Mouse (Mus musculus) cerebellum, postnatal 4 days (tissue): ENCODE data around the gene Nutf2-ps1.

Experiments used
- DNase-seq, 2 experiments: peaks; one replicate each; pipeline ENCODE4 v3.0.0; 2022; ENCODE audit warnings: low spot score in 2 of 2, mixed read lengths in 1 of 2

The Nutf2-ps1 gene

DNA sequence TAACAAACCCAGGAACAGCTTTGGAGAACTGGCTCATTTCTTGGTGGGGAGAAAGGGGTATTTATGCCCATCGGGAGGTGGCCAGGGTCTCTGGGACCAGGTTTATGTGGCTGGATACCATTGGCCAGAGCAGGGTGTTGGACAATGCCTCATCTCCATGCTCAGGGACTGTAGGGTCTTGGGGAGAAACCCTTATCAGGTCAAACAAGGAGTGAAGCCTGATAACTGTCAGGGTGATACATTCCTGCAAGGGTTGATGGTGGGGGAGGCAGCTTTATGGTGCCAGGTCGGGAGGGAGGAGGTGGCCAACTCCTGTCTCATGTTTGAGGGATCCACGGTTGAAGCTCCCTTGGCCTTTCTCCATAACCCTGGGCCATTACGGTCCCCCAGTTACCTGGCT, 17.8 kb downstream of the Nutf2-ps1 start:
- DNase-seq: no peak

DNA sequence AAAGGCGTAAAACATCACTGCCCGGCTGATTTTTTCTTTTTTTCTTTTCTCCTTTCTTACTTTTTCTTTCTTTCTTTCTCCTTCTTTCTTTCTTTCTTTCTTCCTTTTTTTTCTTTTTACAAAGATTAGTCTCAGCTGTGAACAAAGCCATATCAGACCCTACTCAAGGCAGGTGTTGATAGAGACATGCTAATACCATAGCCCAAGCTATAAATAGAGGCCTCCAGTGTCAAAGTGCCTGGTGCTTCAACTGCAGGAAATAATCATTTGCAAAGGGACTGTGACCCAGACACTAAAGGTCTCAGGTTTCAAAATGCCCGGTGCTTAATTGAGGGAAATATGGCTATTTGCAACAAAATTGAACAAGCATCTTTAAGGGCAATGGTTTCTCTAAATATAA, 20.3 kb downstream of the Nutf2-ps1 start:
- no peak for DNase-seq

DNA sequence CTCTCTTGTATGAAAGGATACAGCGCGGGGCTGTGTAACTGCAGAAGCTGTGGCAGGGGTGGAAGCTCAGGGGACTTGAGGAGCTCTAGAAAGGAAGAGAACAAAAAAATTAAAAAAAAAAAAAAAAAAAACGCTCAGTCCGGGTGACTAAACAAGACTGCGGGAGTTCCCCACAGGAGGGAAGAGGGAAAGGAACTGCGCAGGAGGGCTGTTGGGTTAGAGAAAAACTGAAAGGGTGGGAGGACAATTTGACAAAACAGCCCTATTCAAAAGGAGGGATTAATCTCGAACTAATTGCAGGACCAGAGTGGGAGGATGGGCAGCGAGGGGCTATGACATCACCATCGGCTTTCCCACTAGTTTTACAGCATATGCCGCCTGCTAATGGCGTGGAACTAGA, 21.0 kb downstream of the Nutf2-ps1 start:
- no peak for DNase-seq

DNA sequence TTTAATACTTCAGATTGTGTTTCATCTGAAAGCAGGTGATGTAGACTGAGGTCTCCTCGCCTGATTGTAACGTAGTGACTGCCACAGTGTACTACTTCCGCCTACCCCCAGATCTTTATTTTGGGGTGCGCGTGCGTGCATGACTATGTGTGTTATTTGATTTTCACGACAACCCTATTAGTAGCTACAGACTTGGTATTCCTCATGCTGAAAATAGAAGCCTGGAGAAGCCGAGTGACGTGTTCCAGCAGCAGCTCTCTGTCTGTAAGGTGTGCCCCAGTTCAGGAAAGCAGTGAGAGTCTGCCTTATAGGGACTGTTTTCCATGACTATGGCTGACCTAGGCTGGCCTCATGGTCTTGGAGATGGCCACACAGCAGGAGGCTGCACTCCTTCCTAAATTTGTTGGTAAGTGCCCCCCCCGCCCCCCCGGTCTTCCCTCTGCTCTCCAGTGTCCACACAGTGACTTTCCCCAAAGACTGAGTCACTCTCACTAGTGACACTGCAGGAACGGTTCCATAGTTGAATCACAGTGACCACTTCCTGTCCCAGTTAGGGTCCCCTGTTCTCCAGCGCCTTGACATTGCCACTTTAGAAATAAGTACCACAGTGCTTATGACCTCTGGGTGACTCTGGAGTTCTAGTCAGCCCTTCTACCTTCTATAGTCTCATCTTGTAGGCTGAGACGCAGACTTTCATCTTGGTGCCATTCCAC, 23.1 kb downstream of the Nutf2-ps1 start:
- no peak for DNase-seq

DNA sequence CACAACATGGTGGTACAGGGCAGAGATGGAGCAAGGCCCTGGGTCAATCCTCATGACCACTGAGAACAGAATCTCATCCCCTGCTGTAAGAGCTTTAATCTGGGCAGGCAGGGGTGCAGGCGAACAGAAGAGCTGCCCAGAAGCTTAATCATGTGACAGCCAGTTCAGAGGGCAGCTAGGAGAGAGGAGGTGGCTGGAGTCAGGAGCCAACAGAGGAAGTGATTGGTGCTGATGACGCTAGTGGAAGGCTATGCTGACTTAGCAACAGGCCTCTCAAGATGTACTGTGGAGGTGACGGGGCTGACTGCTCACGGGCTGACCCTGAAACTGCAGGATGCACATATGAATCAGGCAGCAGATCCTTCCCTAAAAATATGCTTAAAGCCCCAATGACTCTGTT, 24.7 kb downstream of the Nutf2-ps1 start:
- no peak for DNase-seq

DNA sequence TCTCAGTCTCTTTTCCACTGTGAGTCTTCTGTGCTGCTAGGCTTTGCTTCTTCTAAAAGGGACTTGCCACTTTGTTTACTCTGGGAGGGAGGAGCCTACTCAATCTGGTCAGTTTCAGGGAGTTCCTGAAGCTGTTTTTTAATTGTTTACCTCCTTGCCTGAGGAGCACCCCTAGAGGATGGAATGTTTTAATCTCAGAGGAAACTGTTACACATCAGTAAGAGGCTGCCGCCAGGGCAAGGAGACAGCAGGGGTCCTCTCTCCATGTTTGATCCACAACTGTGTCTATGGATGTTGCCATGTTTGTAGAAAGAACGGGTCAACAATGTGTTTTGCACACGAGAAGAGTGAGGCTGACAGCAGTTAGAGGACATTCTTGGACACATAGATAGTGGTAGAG, 28.4 kb downstream of the Nutf2-ps1 start:
- no peak for DNase-seq

DNA sequence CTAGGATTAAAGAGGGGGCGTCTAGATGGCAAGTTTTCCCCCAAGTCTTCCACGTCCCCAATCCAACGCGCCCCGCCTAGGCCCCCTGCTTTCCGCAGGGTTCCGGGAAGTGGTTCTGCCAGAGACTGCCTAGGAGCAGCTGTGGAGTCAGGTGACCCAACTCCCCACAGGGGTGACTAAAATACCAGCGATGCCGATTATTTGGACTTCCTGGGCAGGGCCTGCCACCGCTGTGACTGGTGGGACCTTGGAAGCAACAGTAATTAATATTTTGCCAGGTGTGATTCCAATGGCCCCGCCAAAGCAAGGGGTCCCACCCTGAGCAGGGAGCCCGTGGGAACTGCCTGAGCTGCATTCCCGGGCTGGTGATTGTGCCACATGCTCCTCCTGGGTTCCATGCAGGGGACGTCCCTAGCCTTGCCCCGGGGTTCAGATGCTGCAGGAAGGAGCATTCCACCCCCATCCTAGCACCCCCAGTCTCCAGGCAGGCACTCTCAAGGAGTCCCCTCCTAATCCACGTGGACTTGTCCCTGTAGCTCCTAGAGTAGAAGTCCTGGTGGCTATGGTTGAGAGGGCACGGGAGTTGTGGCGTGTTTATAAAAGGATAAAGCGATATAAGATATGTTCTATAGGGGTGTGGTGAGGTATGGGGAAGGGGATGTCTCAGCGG, 31.5 kb downstream of the Nutf2-ps1 start:
- no peak for DNase-seq

DNA sequence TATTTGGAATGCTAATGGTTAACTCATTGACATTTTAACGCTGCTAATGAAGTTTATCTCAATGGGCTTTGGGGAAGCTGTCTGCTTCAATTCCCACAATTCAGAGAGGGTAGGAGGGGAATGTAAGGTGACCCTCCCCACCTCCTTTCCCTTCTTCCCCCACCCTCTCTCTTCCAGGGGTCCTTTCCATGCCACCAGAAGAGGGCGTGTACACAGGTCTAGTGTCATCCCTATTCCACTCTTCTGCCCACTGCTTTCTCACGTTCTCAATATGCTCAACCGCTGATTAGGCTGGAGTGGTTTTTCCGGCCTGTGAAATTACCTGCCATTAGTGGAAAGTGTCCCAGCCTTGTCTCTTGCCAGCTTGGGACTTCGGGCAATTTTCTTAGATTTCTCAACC, 32.0 kb downstream of the Nutf2-ps1 start:
- no peak for DNase-seq

DNA sequence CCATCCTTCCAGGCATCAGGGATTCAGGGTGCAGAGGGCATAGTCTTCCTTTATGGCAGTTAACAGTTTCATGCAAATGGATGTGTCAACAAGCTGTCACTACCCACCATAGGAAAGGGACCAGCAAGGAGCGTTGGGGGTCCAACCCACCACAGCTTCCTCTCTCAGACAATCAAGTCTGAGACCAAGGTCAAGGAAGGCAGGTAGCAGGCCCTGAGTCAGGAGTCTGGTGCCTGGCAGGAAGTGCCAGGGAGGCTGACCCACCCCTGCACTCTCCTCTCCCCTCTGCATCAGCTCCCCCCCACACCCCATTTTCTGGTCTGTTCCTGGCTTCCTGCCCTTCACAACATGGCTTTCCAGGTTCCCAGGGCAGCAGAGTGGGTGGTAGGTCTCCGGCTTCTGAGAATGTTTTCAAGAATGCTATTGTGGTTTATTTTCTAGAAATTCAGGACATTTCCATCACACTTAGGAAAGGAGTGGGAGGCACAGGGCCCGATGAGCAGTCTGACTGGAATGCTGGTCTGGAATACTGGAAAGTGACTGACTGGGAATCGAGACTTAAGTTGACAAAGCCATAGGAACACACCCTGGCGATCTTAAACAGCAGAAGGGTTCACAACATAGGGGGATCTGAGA, 33.8 kb downstream of the Nutf2-ps1 start:
- DNase-seq: no peak

DNA sequence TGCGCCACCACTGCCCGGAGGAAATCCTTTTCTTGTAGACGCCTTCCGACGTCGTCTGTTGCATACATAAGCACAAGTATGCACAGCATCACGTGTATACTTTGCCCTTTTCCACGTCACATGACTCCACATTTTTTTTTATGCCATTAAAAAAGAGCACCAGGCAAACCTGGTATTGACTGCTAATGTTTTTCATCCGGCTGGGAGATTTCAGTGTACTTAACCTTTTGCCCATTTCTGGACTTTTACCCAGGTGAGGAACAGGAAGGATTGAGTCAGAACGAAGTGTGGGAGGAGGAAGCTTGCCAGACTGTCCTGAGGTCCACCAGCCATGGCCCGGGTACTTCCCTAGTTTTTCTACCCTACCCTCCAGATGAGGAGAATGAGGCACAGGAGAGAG, 34.5 kb downstream of the Nutf2-ps1 start:
- DNase-seq: no peak

DNA sequence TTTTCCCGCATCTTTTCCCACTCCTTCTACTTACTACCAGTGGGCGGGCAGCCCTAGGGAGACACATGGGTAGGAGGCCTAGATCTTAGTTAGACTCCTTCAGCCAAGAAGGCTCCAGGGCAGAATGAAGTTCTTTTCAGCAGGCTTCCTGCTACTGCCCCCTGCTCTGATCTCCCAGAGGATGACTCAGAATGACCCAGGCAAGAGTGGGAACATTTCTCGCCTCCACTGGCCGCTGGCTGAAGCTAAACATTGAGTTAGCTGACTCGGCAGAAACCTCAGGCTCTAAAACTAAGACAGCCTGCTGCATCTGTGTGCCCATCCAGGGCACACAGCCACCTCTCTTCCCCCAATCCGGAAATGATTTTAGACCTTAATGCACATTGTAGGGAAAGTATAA, 36.1 kb downstream of the Nutf2-ps1 start:
- DNase-seq: no peak

DNA sequence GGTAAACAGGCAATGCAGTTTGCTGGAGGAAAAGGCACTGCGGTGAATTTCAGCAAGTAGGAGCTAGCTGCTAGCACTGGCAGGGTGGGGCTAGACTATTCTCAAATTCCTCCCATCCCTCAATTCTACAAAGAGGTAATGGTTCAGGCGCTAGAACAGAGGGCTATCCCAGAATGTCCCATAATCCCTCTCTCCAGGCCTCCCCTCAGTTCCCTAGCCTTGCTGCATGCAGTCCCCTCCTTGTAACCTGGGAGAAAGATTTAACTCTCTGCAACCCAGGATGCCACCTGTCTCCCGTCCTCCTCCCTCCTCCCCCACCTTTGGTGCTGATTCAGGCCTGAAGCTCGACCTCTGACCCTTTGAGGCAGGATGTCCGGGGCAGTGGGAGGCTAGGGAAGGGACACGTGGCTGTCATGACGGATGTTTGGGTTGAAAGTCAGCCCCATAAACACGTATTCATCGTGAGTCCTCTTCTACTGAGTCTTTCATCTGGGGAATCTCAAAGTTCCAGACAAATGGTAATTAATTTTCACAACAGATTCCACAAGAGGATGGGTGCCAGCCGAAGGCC, 36.6 kb downstream of the Nutf2-ps1 start:
- no peak for DNase-seq

DNA sequence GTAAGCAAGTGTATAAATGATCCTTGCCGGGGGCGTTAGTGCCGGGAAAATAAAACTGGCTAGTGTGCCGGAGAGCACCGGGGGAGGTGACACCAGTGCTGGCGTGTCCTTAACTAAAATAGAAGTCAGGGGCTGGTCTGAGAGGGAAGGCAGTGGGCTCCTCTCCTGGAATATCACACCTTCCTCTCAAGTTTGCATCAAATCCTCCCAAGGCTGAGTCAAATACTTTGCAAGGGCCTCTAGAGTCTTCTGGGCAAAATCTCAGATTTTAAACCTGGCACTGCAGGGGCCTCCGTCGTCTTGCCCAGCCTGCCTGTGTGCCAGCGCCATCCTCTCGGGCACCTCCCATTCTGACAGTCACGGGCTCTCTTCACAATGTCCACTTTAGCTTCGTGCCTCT, 37.9 kb downstream of the Nutf2-ps1 start:
- DNase-seq: no peak

DNA sequence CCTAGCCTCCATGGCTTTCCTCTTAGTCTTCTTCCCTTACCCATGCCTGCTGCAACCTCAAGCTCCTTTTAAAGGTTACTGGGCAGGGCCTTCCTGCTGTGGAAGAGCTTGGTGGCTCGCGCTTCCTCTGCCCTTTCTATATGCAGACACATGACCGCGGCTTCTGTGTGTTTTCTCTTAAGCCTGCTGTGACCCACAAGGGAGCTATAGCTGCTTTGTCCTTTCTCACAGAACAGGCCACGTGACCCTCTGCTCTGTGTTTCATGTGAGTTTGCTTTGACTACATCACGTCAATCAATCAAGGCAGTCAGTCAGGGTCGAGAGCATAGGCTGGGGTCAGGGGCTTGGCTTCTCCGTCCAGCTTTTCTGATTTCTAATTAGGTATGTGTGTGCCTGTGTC, 41.3 kb downstream of the Nutf2-ps1 start:
- no peak for DNase-seq

DNA sequence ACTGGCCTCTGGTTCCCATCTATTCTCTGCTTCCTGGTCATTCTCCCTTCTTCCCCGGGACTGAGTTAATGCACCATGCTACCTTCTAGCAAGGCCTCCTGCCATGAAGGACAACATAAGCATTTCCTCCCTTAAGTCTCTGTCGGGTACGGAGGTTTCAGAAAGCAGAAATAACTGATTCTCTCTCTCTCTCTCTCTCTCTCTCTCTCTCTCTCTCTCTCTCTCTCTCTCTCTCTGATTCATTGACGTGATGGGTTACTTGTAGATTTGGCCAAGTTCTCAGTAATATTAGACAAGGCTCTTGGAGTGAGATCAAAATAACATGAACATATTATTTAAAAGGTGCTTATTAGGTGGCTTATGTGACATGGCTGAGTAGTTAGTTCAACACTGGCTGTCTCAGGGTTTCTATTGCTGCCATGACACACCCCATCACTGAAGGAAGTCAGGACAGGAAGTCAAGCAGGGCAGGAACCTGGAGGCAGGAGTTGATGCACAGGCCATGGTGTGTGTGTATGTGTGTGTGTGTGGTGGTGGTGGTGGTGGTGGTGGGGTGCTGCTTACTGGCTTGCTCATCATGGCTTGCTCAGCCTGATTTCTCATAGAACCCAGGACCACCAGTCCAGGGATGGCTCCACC, 43.8 kb downstream of the Nutf2-ps1 start:
- no peak for DNase-seq

DNA sequence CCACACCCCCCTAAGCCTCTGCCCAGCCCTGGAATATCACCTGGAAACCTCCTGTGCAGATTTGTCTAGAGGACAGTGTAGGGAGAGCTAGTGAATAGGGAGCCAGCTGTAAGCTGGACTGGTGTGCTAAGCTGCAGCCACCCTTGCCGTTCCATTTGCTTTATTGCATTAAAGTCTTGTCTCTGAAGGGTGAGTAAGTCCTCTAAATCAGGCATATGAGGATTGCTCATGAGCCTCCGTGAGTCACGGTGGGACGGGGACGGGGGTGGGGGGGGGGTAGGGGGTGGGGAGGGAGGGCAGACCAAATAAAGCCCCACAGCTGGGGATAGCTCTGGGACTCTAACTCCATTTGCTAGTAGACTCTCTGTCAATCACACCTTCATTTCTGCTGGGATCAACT, 45.3 kb downstream of the Nutf2-ps1 start:
- DNase-seq: no peak

DNA sequence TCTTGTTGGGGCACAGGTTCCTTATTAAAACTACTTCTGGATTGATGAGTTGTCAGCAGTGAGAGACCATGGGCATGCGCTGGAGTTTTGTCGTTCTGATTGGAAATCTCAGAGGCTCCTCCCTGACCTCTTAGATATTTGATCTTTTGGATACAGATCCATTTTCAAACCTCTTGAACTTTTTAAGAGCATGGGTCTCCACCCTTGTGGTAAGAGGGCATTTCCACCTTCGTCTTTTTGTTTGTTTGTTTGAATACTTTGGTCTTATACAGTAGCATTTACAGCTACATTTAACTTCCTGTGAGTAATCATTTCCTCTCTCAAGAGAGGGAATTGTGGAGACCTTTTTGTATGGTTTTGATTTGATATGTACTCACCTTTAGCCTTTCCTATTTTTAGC, 49.6 kb downstream of the Nutf2-ps1 start:
- no peak for DNase-seq

DNA sequence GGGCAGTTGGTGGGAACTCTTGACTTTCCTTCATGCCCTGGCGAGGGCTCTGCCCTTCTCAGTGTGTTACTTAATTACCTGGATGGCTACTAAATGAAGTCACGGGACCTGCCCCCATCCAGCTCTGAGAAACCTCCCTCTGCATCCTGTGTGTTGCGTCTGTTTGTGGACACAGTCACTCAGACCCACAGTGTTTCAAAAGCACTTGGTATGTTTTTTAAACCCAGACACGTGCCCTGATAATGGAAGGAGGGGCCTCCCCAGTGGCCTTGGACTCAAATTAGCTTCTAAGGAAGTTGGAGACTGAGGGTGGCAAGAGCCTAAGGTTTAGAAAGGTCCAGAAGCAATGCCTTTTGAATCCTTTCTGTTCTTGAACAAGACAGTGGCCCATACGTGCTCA, 50.1 kb downstream of the Nutf2-ps1 start:
- DNase-seq: no peak
